Comparison of ENCODE assay signal across 22 mouse cellular contexts in the genomic region with DNA sequence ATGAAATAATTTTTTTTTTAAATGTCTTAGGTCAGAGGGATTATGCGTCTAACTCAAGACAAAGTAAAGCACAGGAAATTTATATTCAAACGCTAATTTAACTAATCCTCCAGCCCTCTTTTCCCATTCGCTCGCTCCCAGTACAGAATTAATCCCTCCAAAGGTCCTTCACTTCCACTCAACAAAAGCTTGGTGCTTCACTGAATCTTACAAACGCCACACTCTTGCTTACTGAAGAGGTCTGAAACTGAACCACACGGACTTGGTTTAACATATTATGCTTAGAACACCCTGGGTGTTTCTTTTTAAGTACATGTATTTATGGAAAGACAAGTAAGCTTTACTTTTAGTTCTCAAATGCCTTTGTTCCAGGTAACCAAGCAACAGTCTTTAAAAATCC. TPM values are rescaled to one million over a fixed set of nuclear protein-coding genes. Genes with fewer than 3 reads are reported as not detected.
DNase-seq lines count a peak whose midpoint lies in the region; ATAC-seq lines count a peak whose summit lies in the region.
"Had no signal": no experiment of that assay in that cellular context is flagged by ENCODE, and none has a peak within 500 bp of the region (broad histone marks: within the 10 kb centered on the region; RNA-seq: fewer than 3 reads in every experiment).

No protein-coding gene starts in this region.

- H3K9ac ChIP-seq in forebrain, embryonic 11.5 days (ENCODE audit: low read length) = no peak overlapping the region
- no peak overlapping the region for H3K9ac ChIP-seq in forebrain, embryonic 12.5 days
- H3K9ac ChIP-seq in midbrain, embryonic 11.5 days (ENCODE audit: low read length) = no peak overlapping the region
- no peak overlapping the region for H3K9ac ChIP-seq in midbrain, embryonic 16.5 days (ENCODE audit: low read depth, low read length)
- H3K9ac ChIP-seq: embryonic facial prominence, embryonic 12.5 days; embryonic facial prominence, embryonic 15.5 days; forebrain, embryonic 13.5 days; heart, embryonic 13.5 days; hindbrain, embryonic 14.5 days had no signal

- no peaks in the 10 kb centered on the region for H3K36me3 ChIP-seq in forebrain, embryonic 11.5 days (ENCODE audit: control insufficient read depth, insufficient read depth, low read length)
- H3K36me3 ChIP-seq in forebrain, embryonic 12.5 days (replicated peaks) = no peaks in the 10 kb centered on the region
- no peaks in the 10 kb centered on the region for H3K36me3 ChIP-seq in midbrain, embryonic 11.5 days (ENCODE audit: control insufficient read depth, insufficient read depth, low read length)
- H3K36me3 ChIP-seq in midbrain, embryonic 16.5 days (ENCODE audit: control insufficient read depth, insufficient read depth, low read length) = no peaks in the 10 kb centered on the region
- H3K36me3 ChIP-seq: embryonic facial prominence, embryonic 12.5 days; embryonic facial prominence, embryonic 15.5 days; heart, embryonic 10.5 days; heart, embryonic 13.5 days had no signal

- H3K9me3 ChIP-seq in forebrain, embryonic 11.5 days (ENCODE audit: control insufficient read depth, low read length) = no peaks in the 10 kb centered on the region
- no peaks in the 10 kb centered on the region for H3K9me3 ChIP-seq in forebrain, embryonic 12.5 days
- no peaks in the 10 kb centered on the region for H3K9me3 ChIP-seq in midbrain, embryonic 11.5 days (ENCODE audit: control insufficient read depth, low read length)
- H3K9me3 ChIP-seq in midbrain, embryonic 16.5 days (replicated peaks; ENCODE audit: control insufficient read depth, low read length, poor library complexity, severe bottlenecking) = no peaks in the 10 kb centered on the region
- H3K9me3 ChIP-seq: embryonic facial prominence, embryonic 12.5 days; embryonic facial prominence, embryonic 15.5 days; forebrain, embryonic 13.5 days; heart, embryonic 10.5 days; heart, embryonic 13.5 days had no signal

- no peak overlapping the region for H3K27ac ChIP-seq in forebrain, embryonic 11.5 days (ENCODE audit: low read depth, low read length)
- H3K27ac ChIP-seq in forebrain, embryonic 12.5 days = no peak overlapping the region
- no peak overlapping the region for H3K27ac ChIP-seq in midbrain, embryonic 11.5 days (ENCODE audit: low read depth, low read length)
- H3K27ac ChIP-seq in midbrain, embryonic 16.5 days (ENCODE audit: low read length) = no peak overlapping the region
- H3K27ac ChIP-seq: embryonic facial prominence, embryonic 12.5 days; embryonic facial prominence, embryonic 15.5 days; forebrain, embryonic 13.5 days; heart, adult 2 months; heart, embryonic 10.5 days; heart, embryonic 13.5 days; hindbrain, embryonic 14.5 days; hindbrain, postnatal 0 days had no signal

- WGBS in forebrain, embryonic 11.5 days = 14% methylated on average over 6 of the region's 6 CpGs
- 8% methylated on average over 6 of the region's 6 CpGs for WGBS in forebrain, embryonic 12.5 days
- WGBS in midbrain, embryonic 11.5 days = 13% methylated on average over 6 of the region's 6 CpGs
- 8% methylated on average over 6 of the region's 6 CpGs for WGBS in midbrain, embryonic 16.5 days

- H3K27me3 ChIP-seq in forebrain, embryonic 11.5 days (ENCODE audit: control insufficient read depth, insufficient read depth, low read length) = no peaks in the 10 kb centered on the region
- H3K27me3 ChIP-seq in forebrain, embryonic 12.5 days = no peaks in the 10 kb centered on the region
- no peaks in the 10 kb centered on the region for H3K27me3 ChIP-seq in midbrain, embryonic 11.5 days (ENCODE audit: control insufficient read depth, insufficient read depth, low read length)
- no peaks in the 10 kb centered on the region for H3K27me3 ChIP-seq in midbrain, embryonic 16.5 days (ENCODE audit: control insufficient read depth, insufficient read depth, low read depth, low read length)
- H3K27me3 ChIP-seq: embryonic facial prominence, embryonic 12.5 days; embryonic facial prominence, embryonic 15.5 days; forebrain, embryonic 13.5 days; heart, embryonic 13.5 days had no signal

- peak; percentile 59 for ATAC-seq in forebrain, embryonic 11.5 days (replicated peaks; ENCODE audit: low FRiP score)
- ATAC-seq in forebrain, embryonic 12.5 days (ENCODE audit: low FRiP score) = no peak
- peak; percentile 54; the same call in 1 of the 2 replicates for ATAC-seq in midbrain, embryonic 11.5 days (ENCODE audit: low FRiP score)
- ATAC-seq in midbrain, embryonic 16.5 days = no peak
- ATAC-seq: activated CD4-positive, CD25-positive, alpha-beta regulatory T cell, adult 4 months; forebrain, embryonic 16.5 days; hindbrain, postnatal 0 days had no signal

- DNase-seq in forebrain, embryonic 11.5 days (ENCODE audit: low spot score) = no peak
- peak; percentile 85 for DNase-seq in midbrain, embryonic 11.5 days (ENCODE audit: low spot score, missing footprints)
- DNase-seq in retina, postnatal 1 day = peak; percentile 6
- no peak for DNase-seq in retina, embryonic 14.5 days (ENCODE audit: low spot score)
- DNase-seq: adrenal gland, adult 8-10 months; adrenal gland, postnatal 25 days; gastrocnemius, postnatal 10 days; gastrocnemius, postnatal 36 days; heart, adult 2 months; heart, postnatal 14 days; heart, postnatal 4 days had no signal

- peaks cover 5% of the 10 kb centered on the region; the same call in 1 of the 2 replicates for H3K4me1 ChIP-seq in forebrain, embryonic 11.5 days (replicated peaks; ENCODE audit: control insufficient read depth, insufficient read depth, low read length)
- H3K4me1 ChIP-seq in forebrain, embryonic 12.5 days = peaks cover 16% of the 10 kb centered on the region
- peaks cover 9% of the 10 kb centered on the region for H3K4me1 ChIP-seq in midbrain, embryonic 11.5 days (ENCODE audit: control insufficient read depth, insufficient read depth, low read length)
- peaks cover 8% of the 10 kb centered on the region for H3K4me1 ChIP-seq in midbrain, embryonic 16.5 days (ENCODE audit: control insufficient read depth, insufficient read depth, low read length)
- H3K4me1 ChIP-seq: embryonic facial prominence, embryonic 12.5 days; embryonic facial prominence, embryonic 15.5 days; heart, embryonic 10.5 days; heart, embryonic 13.5 days had no signal

- H3K4me3 ChIP-seq in forebrain, embryonic 11.5 days (ENCODE audit: low read depth, low read length) = no peak overlapping the region
- H3K4me3 ChIP-seq in forebrain, embryonic 12.5 days (replicated peaks) = no peak overlapping the region
- no peak overlapping the region for H3K4me3 ChIP-seq in midbrain, embryonic 11.5 days (ENCODE audit: low read depth, low read length)
- no peak overlapping the region for H3K4me3 ChIP-seq in midbrain, embryonic 16.5 days (ENCODE audit: low read depth, low read length)
- H3K4me3 ChIP-seq: embryonic facial prominence, embryonic 12.5 days; embryonic facial prominence, embryonic 15.5 days; forebrain, embryonic 13.5 days; heart, adult 2 months; heart, embryonic 10.5 days; heart, embryonic 13.5 days had no signal

- H3K4me2 ChIP-seq in forebrain, embryonic 11.5 days (ENCODE audit: low read depth, low read length, severe bottlenecking) = no peak overlapping the region; the same call in 1 of the 2 replicates
- no peak overlapping the region for H3K4me2 ChIP-seq in forebrain, embryonic 12.5 days
- no peak overlapping the region for H3K4me2 ChIP-seq in midbrain, embryonic 11.5 days
- no peak overlapping the region for H3K4me2 ChIP-seq in midbrain, embryonic 16.5 days (ENCODE audit: low read length)
- H3K4me2 ChIP-seq: embryonic facial prominence, embryonic 12.5 days; embryonic facial prominence, embryonic 15.5 days; forebrain, embryonic 13.5 days; heart, embryonic 13.5 days; hindbrain, embryonic 14.5 days had no signal

RNA-seq across cellular contexts. Expression of gene 1110059E24Rik, which starts 41.5 kb away (rescaled TPM):
- polyA plus RNA-seq in forebrain, embryonic 11.5 days (2014; fragmentation: Nextera tagmentation; extraction: Ambion mirVana) = 65.5 and 70.4 TPM in 2 replicates
- polyA plus RNA-seq in forebrain, embryonic 12.5 days (2016; fragmentation: Nextera tagmentation; extraction: Ambion mirVana) = 58.8 and 59.4 TPM in 2 replicates
- 79.6 and 80.4 TPM in 2 replicates for polyA plus RNA-seq in midbrain, embryonic 11.5 days (2014; fragmentation: Nextera tagmentation; extraction: Ambion mirVana)
- polyA plus RNA-seq in midbrain, embryonic 16.5 days (2015; fragmentation: Nextera tagmentation; extraction: Ambion mirVana) = 61.0 and 64.7 TPM in 2 replicates

RNA-seq across cellular contexts. Expression of gene Abhd17b, which starts 41.7 kb away (rescaled TPM):
- polyA plus RNA-seq in forebrain, embryonic 11.5 days (2014; fragmentation: Nextera tagmentation; extraction: Ambion mirVana) = 42.5 and 47.1 TPM in 2 replicates
- polyA plus RNA-seq in forebrain, embryonic 12.5 days (2016; fragmentation: Nextera tagmentation; extraction: Ambion mirVana) = 43.6 and 45.3 TPM in 2 replicates
- polyA plus RNA-seq in midbrain, embryonic 11.5 days (2014; fragmentation: Nextera tagmentation; extraction: Ambion mirVana) = 55.3 and 55.6 TPM in 2 replicates
- polyA plus RNA-seq in midbrain, embryonic 16.5 days (2015; fragmentation: Nextera tagmentation; extraction: Ambion mirVana) = 35.5 TPM in 2 replicates

Comparison
In these comparisons a context has a peak if more than half of its experiments do, and no peak if none do; other contexts are left out.
1. ATAC-seq: peak in forebrain, embryonic 11.5 days (single experiment) and midbrain, embryonic 11.5 days (single experiment); none in forebrain, embryonic 12.5 days (single experiment) and midbrain, embryonic 16.5 days (single experiment).
2. DNase-seq: peak in midbrain, embryonic 11.5 days (single experiment) and retina, postnatal 1 day (single experiment); none in forebrain, embryonic 11.5 days (single experiment) and retina, embryonic 14.5 days (single experiment).